Mouse (Mus musculus): ENCODE measurements around the gene Cib4.

Gene Cib4

GRCm38 (mm10) chr5:30571820-30572219, 26.2 kb upstream of the Cib4 start:
- DNase-seq (ENCODE audit: low read depth): no peak

GRCm38 (mm10) chr5:30568479-30568878, 22.8 kb upstream of the Cib4 start:
- DNase-seq (ENCODE audit: low read depth): no peak

GRCm38 (mm10) chr5:30559986-30560493, 14.4 kb upstream of the Cib4 start:
- no peak for DNase-seq (ENCODE audit: low read depth)

- peak; percentile 4 for DNase-seq (ENCODE audit: low read depth)
These were observed 13.8 kb upstream of the Cib4 start for GRCm38 (mm10) chr5:30559421-30559820.

GRCm38 (mm10) chr5:30556284-30556683, 10.6 kb upstream of the Cib4 start:
- DNase-seq (ENCODE audit: low read depth): peak; percentile 35

- DNase-seq (ENCODE audit: low read depth): no peak
These were observed 9.3 kb upstream of the Cib4 start for GRCm38 (mm10) chr5:30554981-30555380.

- DNase-seq (ENCODE audit: low read depth): no peak
These were observed 8.3 kb upstream of the Cib4 start for GRCm38 (mm10) chr5:30553936-30554335.

- no peak for DNase-seq (ENCODE audit: low read depth)
These were observed 6.4 kb upstream of the Cib4 start for GRCm38 (mm10) chr5:30552006-30552405.

- no peak for DNase-seq (ENCODE audit: low read depth)
These were observed 5.5 kb upstream of the Cib4 start for GRCm38 (mm10) chr5:30551022-30551638.

GRCm38 (mm10) chr5:30550334-30551021, 4.8 kb upstream of the Cib4 start:
- no peak for DNase-seq (ENCODE audit: low read depth)

GRCm38 (mm10) chr5:30548681-30549080, 3.0 kb upstream of the Cib4 start:
- no peak for DNase-seq (ENCODE audit: low read depth)

GRCm38 (mm10) chr5:30536051-30536570, 9.5 kb downstream of the Cib4 start:
- no peak for DNase-seq (ENCODE audit: low read depth)

- no peak for DNase-seq (ENCODE audit: low read depth)
These were observed 11.0 kb downstream of the Cib4 start for GRCm38 (mm10) chr5:30534637-30535036.

- no peak for DNase-seq (ENCODE audit: low read depth)
These were observed 16.7 kb downstream of the Cib4 start for GRCm38 (mm10) chr5:30528906-30529305.

- DNase-seq (ENCODE audit: low read depth): no peak
These were observed 18.5 kb downstream of the Cib4 start for GRCm38 (mm10) chr5:30527129-30527528.

GRCm38 (mm10) chr5:30525920-30526836, 19.5 kb downstream of the Cib4 start:
- DNase-seq (ENCODE audit: low read depth): no peak

- DNase-seq (ENCODE audit: low read depth): no peak
These were observed 21.4 kb downstream of the Cib4 start for GRCm38 (mm10) chr5:30524213-30524612.

- DNase-seq (ENCODE audit: low read depth): peak; percentile 5
These were observed 22.5 kb downstream of the Cib4 start for GRCm38 (mm10) chr5:30523131-30523530.

GRCm38 (mm10) chr5:30522406-30522805, 23.2 kb downstream of the Cib4 start:
- no peak for DNase-seq (ENCODE audit: low read depth)

- no peak for DNase-seq (ENCODE audit: low read depth)
These were observed 25.4 kb downstream of the Cib4 start for GRCm38 (mm10) chr5:30520214-30520732.

GRCm38 (mm10) chr5:30519494-30519893, 26.1 kb downstream of the Cib4 start:
- DNase-seq (ENCODE audit: low read depth): no peak

- DNase-seq (ENCODE audit: low read depth): no peak
These were observed 27.1 kb downstream of the Cib4 start for GRCm38 (mm10) chr5:30518547-30518946.
